Mouse (Mus musculus): ENCODE results near the gene Btbd19.

DNA sequence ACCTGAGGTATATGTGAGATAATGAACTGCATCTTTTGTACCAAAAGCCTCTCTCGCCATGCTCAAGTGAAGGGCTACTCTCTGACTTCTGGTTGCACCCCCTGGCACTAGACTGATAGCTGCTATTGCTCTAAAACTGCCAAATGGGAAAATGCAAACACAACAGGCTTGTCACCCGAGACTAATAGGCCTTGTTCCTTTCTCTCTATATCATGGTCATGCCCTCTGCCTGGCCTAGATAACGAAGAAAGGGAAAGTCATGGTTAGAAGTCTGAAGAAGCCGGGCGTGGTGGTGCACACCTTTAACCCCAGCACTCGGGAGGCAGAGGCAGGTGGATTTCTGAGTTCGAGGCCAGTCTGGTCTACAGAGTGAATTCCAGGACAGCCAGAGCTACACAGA is 34.9 kb downstream of the Btbd19 start:
- TF ChIP-seq CTCF (IDR thresholded peaks at IDR 0.05; ENCODE audit: low read depth, low read length) (no peak), POLR2A (IDR thresholded peaks at IDR 0.05; ENCODE audit: extremely low read depth, insufficient read depth, low read length) (no peak)
